Mouse (Mus musculus) lung, adult 2 months (tissue): Measurements from ENCODE around the gene Gpr55.

Source experiments
- CTCF ChIP-seq: fragments of 200-500 bp; IDR thresholded peaks from 2 replicates; pipeline ENCODE4 v1.5.1; 2011; ENCODE audit warnings: mild to moderate bottlenecking, low read length, control low read depth; ENCODE audit not compliant: insufficient read depth
- POLR2A ChIP-seq: fragments of 200-500 bp; IDR thresholded peaks from 2 replicates; pipeline ENCODE4 v1.6.1; 2011; ENCODE audit warnings: low read depth, mild to moderate bottlenecking, control low read depth, low read length, borderline replicate concordance; ENCODE audit errors: extremely low read depth

GRCm38 (mm10) chr1:85895391-85895837 lies 65.4 kb downstream of the Gpr55 start:
- TF ChIP-seq CTCF: no peak; the same call in 1 of the 2 replicates
- no peak for TF ChIP-seq POLR2A
